Mouse (Mus musculus) heart, embryonic 13.5 days (tissue): Measurements from ENCODE around the gene Pnpla7. TPM values are rescaled to one million over a fixed set of nuclear protein-coding genes. Genes with fewer than 3 reads are reported as not detected.
A peak's percentile ranks its signal among the peaks of the same experiment; 100 is the strongest.
"Not testable (repeated sequence)": the region's sequence is repeated elsewhere in the genome, so short reads cannot be mapped to it uniquely, and the experiment has no call there.

Experiments used
- ATAC-seq: fragments of 200-750 bp; cut with Nextera tagmentation; 2 replicates; pipeline ENCODE4 v1.8.0; 2017; ENCODE audit warnings: moderate TSS enrichment; ENCODE audit not compliant: insufficient number of reproducible peaks, low FRiP score, low TSS enrichment; ENCODE audit errors: extremely low read depth
- H3K27ac ChIP-seq: fragments of 300-500 bp; sonication (generic); replicated peaks from 2 replicates; pipeline ENCODE4 v1.5.1; 2015; ENCODE audit warnings: moderate library complexity, mild to moderate bottlenecking, inconsistent platforms
- H3K27me3 ChIP-seq: fragments of 300-500 bp; sonication (generic); replicated peaks from 2 replicates; pipeline ENCODE4 v1.6.1; 2015; ENCODE audit warnings: mild to moderate bottlenecking, inconsistent platforms
- H3K36me3 ChIP-seq: fragments of 300-500 bp; sonication (generic); 2 replicates; pipeline ENCODE4 v1.6.1; 2015; ENCODE audit warnings: mild to moderate bottlenecking, inconsistent platforms
- H3K4me1 ChIP-seq: fragments of 300-500 bp; sonication (generic); 2 replicates; pipeline ENCODE4 v1.6.1; 2015; ENCODE audit warnings: inconsistent platforms
- H3K4me2 ChIP-seq: fragments of 300-500 bp; sonication (generic); 2 replicates; pipeline ENCODE4 v1.6.1; 2015; ENCODE audit warnings: inconsistent platforms, mild to moderate bottlenecking, moderate library complexity
- H3K4me3 ChIP-seq: fragments of 300-500 bp; sonication (generic); 2 replicates; pipeline ENCODE4 v1.5.1; 2015; ENCODE audit warnings: moderate library complexity, mild to moderate bottlenecking, inconsistent platforms
- H3K9ac ChIP-seq: fragments of 300-500 bp; sonication (generic); 2 replicates; pipeline ENCODE4 v1.6.1; 2015; ENCODE audit warnings: inconsistent platforms, mild to moderate bottlenecking, moderate library complexity
- H3K9me3 ChIP-seq: fragments of 300-500 bp; sonication (generic); 2 replicates; pipeline ENCODE4 v1.6.1; 2016; ENCODE audit warnings: inconsistent platforms
- whole genome bisulfite sequencing: fragments of 180-500 bp; shearing (Covaris S2); methylation state at CpG from one replicate; pipeline ENCODE4 v1.1.7; 2015; ENCODE audit warnings: mixed read lengths; 5-methylcytosine and 5-hydroxymethylcytosine counted together
- polyA plus RNA-seq: library from polyadenylated mRNA; unstranded; fragments of >200 nt; fragmentation: Nextera tagmentation; extraction: Ambion mirVana; gene quantifications from 2 replicates; pipeline ENCODE4 v1.2.1, GENCODE M21; 2015

Pnpla7 gene
- polyA plus RNA-seq: 7.7 and 8.7 TPM in 2 replicates

DNA sequence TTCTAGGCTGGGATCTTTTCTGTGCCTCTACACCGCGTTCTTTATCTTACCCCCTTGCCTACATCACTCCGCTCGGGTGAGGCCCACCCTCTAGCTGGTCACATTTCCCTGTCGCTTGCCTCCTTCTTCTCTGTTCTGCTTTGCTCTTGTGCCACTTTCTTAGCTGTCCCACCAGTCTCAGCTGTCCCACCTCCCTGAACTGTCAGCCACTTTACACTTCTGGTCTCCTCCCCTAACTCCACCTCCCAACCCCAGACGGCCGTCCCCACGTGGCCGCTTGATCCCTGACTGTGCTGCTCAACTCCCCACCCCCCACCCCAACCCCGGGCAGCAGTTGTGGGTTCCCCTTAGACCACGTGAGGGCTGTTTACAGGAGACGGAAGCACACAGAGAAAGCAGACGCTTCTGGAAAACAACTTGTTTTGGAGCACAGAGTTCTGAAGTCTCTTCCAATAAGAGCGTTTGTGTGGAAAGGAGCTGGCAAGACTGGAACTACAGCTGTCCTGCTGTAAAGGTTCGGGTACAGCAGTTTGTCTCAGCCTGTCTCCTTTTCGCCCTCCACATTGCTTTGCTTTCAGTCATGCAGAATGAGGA lies at the start of gene Pnpla7:
TSS of gene Pnpla7 (plus strand) at position 330 of the 594 bp plus-strand sequence.
- peak; percentile 61 for ATAC-seq
- Histone ChIP-seq H3K36me3 (peaks cover 26% of the 10 kb centered on the region), H3K4me2 (peak within 1 kb of the TSS; percentile 100), H3K27me3 (no peaks in the 10 kb centered on the region), H3K4me3 (peak within 1 kb of the TSS; percentile 84), H3K9ac (peak within 1 kb of the TSS; percentile 87), H3K9me3 (no peaks in the 10 kb centered on the region), H3K27ac (peak within 1 kb of the TSS; percentile 95), H3K4me1 (peaks cover 22% of the 10 kb centered on the region)
- under 1% methylated on average over 16 of the region's 16 CpGs for WGBS

DNA sequence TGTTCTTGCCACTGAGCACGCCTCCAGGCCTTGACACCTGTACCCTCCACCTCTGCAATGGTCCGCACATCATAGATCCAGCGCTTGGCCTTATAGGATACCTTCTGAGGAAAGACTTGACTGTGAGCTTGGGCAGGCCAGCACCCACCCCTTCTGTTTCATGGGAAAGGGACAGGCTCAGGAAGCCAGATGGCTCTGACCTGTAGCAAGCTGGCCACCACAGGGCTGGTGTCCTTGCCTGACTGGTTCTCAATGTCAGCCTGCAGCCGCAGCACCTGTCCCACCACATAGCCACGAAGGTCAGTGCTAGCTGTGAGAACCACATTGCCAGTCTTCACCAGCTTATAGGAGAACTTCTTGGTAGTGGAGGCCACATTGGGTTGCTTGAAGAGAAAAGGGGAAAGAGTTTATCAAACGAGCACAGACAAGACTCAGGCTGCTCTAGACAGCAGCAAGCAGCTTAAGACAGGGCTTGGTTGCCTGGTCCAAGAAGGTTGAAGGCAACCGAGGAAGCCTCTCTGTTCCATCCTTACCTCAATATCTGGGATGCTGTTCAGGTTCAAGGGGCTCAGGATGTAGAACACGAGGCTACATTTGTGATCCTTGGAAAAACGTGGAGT lies 49.4 kb upstream of the Pnpla7 start:
- ATAC-seq: no peak
- no peaks in the 10 kb centered on the region for H3K9me3 ChIP-seq
- 77% methylated on average over 9 of the region's 9 CpGs for WGBS
- H3K36me3 ChIP-seq: no peaks in the 10 kb centered on the region
- H3K9ac ChIP-seq: no peak overlapping the region
- 0 out of 2 replicates have a peak, but pooled peaks cover 2% of the 10 kb centered on the region for H3K4me1 ChIP-seq
- no peak overlapping the region for H3K4me3 ChIP-seq
- no peak overlapping the region for H3K4me2 ChIP-seq
- no peaks in the 10 kb centered on the region; the same call in 1 of the 2 replicates for H3K27me3 ChIP-seq
- H3K27ac ChIP-seq: no peak overlapping the region

DNA sequence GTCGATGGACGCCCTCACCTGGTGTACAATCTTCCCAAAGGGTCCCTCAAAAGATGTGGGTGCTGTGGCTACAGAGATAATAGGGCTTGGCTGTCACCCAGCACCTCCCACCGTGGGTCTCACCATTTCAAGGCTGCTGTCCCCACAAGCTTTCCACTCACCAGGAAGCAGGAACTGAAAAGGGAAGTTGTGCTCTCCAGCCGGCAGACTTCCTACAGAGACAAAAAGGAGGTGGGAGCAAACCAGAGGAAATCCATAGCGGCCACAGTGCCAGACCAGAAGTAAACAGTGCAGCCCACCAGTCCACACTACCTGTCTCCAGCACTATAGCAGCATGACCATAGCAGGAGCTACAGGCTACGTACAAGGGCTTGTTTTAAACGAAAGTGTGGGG lies 48.9 kb upstream of the Pnpla7 start:
- H3K27ac ChIP-seq: no peak overlapping the region
- no peaks in the 10 kb centered on the region for H3K9me3 ChIP-seq
- no peak overlapping the region for H3K4me3 ChIP-seq
- ATAC-seq: no peak
- H3K4me2 ChIP-seq: no peak overlapping the region
- WGBS: 57% methylated on average over 7 of the region's 7 CpGs
- H3K4me1 ChIP-seq: 0 out of 2 replicates have a peak, but pooled peaks cover 2% of the 10 kb centered on the region
- no peaks in the 10 kb centered on the region; the same call in 1 of the 2 replicates for H3K27me3 ChIP-seq
- H3K36me3 ChIP-seq: no peaks in the 10 kb centered on the region
- no peak overlapping the region for H3K9ac ChIP-seq

DNA sequence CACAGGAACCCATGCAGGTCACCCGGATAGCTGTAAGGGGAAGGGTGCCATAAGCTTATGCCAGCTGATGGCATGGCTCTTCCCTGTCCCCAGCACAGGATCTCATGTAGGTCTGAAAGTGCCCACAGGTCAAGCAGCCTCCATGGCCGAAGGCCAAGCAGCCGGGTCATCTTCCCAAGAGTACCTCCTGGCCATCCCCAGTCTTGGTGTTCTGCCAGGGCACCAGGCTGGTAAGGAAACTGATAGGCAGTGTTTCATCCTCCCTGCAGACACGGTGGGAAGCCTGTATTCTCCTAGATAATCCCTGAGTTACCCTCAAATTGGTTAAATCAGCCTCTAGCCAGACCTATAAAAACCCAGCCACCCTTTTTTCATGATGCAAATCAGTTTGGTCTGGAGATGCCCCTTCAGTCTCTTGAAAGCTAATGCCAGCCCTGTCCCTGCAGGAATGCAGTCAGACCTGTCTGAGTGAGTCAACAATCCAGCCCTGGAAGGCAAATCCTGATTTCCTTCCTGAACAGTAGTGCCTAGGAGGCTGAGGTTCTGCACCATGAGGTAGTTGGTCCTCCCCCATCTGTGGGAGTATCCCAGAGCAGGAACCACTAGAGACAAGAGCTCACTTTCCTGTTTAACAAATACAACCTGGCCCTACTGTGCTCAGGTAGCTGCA lies 47.9 kb upstream of the Pnpla7 start:
- Histone ChIP-seq H3K4me1 (0 out of 2 replicates have a peak, but pooled peaks cover 2% of the 10 kb centered on the region), H3K9ac (no peak overlapping the region), H3K27me3 (no peaks in the 10 kb centered on the region; the same call in 1 of the 2 replicates), H3K36me3 (no peaks in the 10 kb centered on the region), H3K4me3 (no peak overlapping the region), H3K9me3 (no peaks in the 10 kb centered on the region), H3K4me2 (no peak overlapping the region), H3K27ac (no peak overlapping the region)
- ATAC-seq: no peak
- WGBS: 57% methylated on average over 4 of the region's 4 CpGs

DNA sequence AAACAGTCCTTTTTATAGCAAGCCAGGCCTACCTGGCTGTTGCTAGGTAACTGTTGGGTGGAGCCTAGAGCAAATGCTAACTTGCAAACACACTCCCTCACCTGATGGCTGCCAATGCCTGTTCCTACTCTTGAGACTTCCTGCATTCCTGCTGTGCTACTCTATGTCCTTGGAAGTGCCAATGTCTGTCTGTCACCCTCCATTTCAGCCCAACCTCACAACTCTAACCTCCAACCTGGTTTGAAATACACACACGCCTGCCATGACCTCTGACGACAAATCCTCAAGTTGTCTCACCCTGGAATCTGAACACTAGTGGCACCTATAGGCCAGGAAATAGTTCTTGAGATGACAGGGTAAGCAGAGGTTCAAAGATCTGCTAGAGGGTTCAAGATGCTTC lies 46.7 kb upstream of the Pnpla7 start:
- no peak overlapping the region for H3K4me3 ChIP-seq
- WGBS: 43% methylated on average over 2 of the region's 2 CpGs
- ATAC-seq: no peak
- H3K9ac ChIP-seq: no peak overlapping the region
- peaks cover 5% of the 10 kb centered on the region; the same call in 1 of the 2 replicates for H3K27me3 ChIP-seq
- no peak overlapping the region for H3K27ac ChIP-seq
- H3K9me3 ChIP-seq: no peaks in the 10 kb centered on the region
- no peaks in the 10 kb centered on the region for H3K36me3 ChIP-seq
- no peak overlapping the region for H3K4me2 ChIP-seq
- peaks cover 6% of the 10 kb centered on the region; the same call in 1 of the 2 replicates for H3K4me1 ChIP-seq

DNA sequence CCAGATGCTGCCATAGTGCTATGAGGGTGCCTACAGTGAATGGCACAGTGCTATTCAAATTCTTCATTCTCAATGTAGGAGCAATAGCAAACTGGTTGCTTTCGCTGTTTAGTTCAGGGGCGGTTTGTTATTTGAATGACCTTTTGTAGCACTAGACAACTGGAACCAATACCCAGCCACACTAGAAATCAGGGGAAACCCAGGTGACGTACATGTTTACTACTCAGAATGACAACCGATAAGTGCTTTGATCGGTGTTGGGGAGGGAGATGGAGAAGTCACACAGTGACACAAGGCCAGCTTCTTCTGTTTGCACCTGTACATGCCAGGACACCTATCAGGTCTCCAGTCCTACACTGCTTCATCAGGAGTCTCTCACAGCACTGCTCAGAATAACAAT lies 46.2 kb upstream of the Pnpla7 start:
- Histone ChIP-seq H3K4me1 (peaks cover 10% of the 10 kb centered on the region; the same call in 1 of the 2 replicates), H3K4me3 (no peak overlapping the region), H3K9me3 (no peaks in the 10 kb centered on the region), H3K9ac (no peak overlapping the region), H3K4me2 (no peak overlapping the region), H3K27ac (no peak overlapping the region), H3K36me3 (no peaks in the 10 kb centered on the region), H3K27me3 (peaks cover 5% of the 10 kb centered on the region; the same call in 1 of the 2 replicates)
- no peak for ATAC-seq
- WGBS: 85% methylated on average over 5 of the region's 5 CpGs

DNA sequence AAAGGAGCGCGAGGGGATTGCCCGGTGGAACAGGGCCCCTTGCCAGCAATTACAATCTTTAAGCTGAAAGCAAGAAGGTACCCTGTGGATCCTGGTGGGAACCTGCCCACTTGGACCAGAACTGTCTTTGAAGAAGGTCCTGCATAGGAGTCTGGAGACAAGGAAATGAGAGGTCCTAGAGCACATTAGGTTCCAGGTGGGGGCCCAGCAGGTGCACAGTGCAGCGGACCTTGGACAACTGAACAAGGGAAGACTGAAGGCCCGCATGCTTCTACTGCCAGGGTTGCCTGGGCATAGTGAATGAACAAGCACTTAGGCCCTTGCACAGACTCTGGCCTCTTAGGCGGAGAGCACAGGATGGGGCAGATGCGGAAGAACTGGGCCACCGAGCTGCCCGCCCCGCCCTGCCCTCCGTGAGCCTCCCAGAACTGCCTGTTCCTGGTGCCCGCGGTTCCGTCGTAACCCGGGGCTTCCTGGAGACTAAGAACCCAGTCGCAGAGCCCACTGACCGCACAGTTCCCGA lies 41.3 kb upstream of the Pnpla7 start:
- Histone ChIP-seq H3K4me2 (peak overlapping the region; percentile 97), H3K4me3 (peak overlapping the region; percentile 80), H3K27me3 (peaks cover 14% of the 10 kb centered on the region; the same call in 1 of the 2 replicates), H3K9ac (peak overlapping the region; percentile 84), H3K9me3 (no peaks in the 10 kb centered on the region), H3K27ac (peak overlapping the region; percentile 34), H3K4me1 (peaks cover 13% of the 10 kb centered on the region), H3K36me3 (no peaks in the 10 kb centered on the region)
- 6% methylated on average over 19 of the region's 19 CpGs for WGBS
- ATAC-seq: peak; percentile 33; the same call in 1 of the 2 replicates

DNA sequence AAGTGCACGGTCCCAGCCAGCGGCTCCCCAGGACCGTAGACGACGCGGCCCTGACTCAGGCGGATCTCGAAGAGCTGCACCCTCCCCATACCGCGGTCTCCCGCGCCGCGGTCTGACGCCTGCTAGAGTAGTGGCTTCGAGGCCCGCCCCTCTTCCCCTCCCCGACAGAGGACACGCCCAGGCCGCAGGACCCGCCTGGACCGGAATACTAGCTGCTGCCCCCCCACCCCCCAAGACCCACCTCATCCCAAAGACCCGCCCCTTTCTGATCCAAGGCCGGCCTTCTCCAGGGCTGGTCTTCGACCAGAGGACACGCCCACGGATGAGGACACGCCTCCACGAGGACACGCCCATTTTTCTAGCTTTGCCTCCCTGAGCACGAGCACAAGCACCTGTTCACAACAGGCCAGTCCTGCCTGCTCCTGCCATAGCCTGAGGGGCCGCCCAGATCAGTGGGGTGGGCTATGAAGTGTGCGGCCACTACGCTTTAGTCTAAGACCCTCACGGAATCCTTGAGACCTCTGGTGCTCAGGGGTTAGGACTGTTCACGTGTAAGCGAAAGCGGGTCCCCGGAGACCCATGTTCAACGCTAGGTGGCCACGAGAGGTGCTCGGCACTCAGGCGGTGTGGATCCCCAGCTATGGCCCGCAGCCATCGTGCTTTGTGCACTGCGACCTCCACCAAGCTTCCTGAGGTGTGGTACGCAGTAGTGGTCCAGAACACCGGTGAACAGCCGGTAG lies 40.6 kb upstream of the Pnpla7 start, which contains the start of gene Arrdc1:
TSS of gene Arrdc1 (minus strand) at position 196 of the 740 bp plus-strand sequence.
- Histone ChIP-seq H3K27ac (peak within 1 kb of the TSS; percentile 34), H3K9me3 (no peaks in the 10 kb centered on the region), H3K27me3 (peaks cover 21% of the 10 kb centered on the region), H3K4me1 (peaks cover 13% of the 10 kb centered on the region), H3K36me3 (no peaks in the 10 kb centered on the region), H3K4me3 (peak within 1 kb of the TSS; percentile 80), H3K4me2 (peak within 1 kb of the TSS; percentile 97), H3K9ac (peak within 1 kb of the TSS; percentile 84)
- under 1% methylated on average over 49 of the region's 49 CpGs for WGBS
- peak; percentile 92 for ATAC-seq

DNA sequence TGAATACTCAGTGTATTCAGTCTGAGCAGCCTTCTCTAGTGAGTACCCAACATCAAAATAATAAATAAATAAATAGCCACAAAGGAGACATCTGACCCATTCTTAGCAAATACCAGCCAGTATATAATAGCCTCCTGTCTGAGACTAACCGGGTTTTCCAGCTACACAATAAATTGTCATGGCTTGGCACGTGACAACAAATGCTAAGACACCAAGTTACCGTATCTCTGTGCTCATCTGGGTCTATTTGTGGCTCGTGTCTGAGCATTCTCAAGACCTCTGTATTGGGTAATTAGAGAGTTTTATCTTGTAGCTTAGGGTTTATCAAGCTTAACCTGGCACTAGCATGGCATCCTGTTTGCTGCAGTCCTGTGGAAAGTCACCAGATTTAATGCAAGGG lies 33.7 kb upstream of the Pnpla7 start:
- no peaks in the 10 kb centered on the region for H3K4me1 ChIP-seq
- H3K27ac ChIP-seq: no peak overlapping the region
- no peak overlapping the region for H3K9ac ChIP-seq
- H3K4me3 ChIP-seq: no peak overlapping the region
- 60% methylated on average over 4 of the region's 4 CpGs for WGBS
- no peaks in the 10 kb centered on the region for H3K36me3 ChIP-seq
- no peak overlapping the region for H3K4me2 ChIP-seq
- ATAC-seq: no peak
- peaks cover 15% of the 10 kb centered on the region for H3K27me3 ChIP-seq
- no peaks in the 10 kb centered on the region for H3K9me3 ChIP-seq

DNA sequence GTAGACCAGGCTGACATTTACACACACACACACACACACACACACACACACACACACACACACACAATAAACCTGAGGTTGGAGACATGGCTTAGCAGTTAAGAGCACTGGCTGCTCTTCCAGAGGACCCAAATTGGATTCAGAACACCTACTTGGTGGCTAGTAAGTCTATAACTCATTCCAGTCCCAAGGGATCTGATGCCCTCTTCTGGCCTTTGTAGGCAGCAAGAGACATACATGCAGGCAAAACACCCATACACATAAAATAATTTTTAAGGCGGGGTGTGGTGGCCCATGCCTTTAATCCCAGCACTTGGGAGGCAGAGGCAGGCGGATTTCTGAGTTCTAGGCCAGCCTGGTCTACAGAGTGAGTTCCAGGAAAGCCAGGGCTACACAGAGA lies 31.5 kb upstream of the Pnpla7 start:
- not testable (repeated sequence) for H3K27ac ChIP-seq, H3K36me3 ChIP-seq, H3K4me1 ChIP-seq, H3K4me3 ChIP-seq, H3K4me2 ChIP-seq, H3K9ac ChIP-seq, H3K9me3 ChIP-seq, ATAC-seq
- 38% methylated on average over 2 of the region's 2 CpGs for WGBS
- peaks cover 11% of the 10 kb centered on the region; the same call in 1 of the 2 replicates for H3K27me3 ChIP-seq
